Mouse (Mus musculus): ENCODE data around the gene Slc9a1.

The Slc9a1 gene

DNA sequence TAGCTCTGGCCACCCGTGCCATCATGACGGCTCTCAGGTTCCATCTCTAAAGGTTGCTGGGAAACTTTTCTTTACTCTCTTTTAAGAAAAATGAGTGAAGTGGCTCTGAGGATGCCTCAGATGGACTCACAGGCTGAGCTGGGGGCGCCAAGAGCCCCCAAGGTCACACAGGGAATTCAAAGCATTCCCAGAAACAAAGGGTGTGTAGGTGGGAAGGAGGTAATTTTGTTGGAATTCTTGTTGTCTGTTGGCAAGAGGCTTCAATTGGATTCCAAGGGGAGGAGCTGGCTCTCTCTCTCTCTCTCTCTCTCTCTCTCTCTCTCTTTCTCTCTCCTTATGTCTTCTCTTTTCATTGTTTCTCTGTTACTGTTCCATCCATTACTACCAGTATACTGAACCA, 72.7 kb downstream of the Slc9a1 start:
- no peak for DNase-seq

DNA sequence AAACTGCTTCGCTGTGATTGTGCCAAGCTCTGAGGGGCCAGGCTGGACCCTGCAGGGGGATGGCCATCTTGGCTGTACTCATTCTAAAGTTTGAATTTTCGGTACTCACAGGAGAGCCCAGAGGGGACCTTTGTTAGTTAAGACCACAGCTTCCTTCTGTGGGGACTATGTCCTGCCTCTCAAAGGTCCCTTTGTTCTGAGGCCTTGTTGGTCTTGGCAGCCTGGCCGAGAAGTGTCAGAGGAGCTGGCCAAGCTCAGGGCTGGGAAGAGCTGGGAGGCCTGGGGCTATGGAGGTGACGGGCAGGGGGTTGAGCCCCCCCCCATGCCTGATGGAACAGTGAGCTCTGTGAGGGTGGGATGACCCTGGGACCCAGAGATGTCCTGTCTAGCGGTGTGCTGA, 73.6 kb downstream of the Slc9a1 start:
- DNase-seq, result no peak

DNA sequence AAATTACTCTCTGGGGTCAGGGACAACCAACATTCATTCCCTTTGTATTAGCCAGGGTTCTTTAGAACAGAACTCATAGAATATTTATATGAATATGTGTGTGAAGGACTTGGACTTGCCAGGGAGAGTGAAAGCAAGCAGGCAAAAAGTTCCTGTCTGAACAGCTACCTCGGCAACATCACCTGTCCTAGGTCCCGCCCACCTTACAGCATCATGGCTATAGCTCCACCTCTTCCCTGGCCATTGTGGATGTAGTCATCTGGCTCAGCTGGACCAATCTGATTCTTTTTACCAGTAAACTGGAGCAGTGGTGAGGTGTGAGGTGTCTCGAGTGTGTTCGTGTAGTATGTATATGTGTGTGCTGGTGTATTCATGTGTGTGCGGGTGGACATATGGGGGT, 76.2 kb downstream of the Slc9a1 start:
- DNase-seq, result no peak

DNA sequence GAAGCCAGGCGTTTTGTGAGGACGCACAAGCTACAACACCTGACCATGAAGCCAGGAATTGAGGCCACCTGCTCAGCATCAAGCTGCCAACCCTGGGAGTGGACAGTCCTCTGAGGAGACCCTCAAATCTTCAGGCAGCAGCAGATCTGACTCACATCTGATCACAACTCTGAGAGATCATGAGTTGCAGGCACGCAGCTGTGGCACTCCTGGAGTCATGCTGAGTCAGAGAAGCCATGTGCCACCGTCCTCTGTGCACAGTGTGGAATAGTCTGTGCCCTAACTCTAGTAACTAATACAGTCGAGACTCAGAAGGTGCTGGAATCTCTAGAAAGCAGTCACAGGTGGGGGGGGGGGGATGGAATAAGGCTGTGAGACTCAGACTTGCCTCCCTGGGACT, 77.9 kb downstream of the Slc9a1 start:
- DNase-seq, result no peak

DNA sequence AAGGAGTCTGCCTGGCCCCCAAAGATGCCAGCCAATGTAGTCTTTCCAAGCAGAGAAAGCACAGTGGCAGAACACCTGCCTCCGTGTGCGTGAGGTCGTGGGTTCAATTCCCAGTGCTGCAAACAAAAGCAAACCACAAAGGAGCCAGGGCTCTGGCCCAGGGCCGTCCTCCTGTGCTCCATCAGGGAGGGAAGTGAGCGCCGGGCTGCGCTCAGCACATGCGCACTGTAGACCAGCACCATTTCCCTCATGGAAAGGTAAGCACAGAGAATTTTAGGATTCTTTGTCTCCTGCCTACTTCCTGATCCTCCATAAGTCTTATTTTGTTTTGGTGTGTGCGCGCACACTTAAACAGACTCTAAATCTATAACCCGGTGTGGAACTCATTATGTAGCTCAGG, 78.5 kb downstream of the Slc9a1 start:
- no peak for DNase-seq

DNA sequence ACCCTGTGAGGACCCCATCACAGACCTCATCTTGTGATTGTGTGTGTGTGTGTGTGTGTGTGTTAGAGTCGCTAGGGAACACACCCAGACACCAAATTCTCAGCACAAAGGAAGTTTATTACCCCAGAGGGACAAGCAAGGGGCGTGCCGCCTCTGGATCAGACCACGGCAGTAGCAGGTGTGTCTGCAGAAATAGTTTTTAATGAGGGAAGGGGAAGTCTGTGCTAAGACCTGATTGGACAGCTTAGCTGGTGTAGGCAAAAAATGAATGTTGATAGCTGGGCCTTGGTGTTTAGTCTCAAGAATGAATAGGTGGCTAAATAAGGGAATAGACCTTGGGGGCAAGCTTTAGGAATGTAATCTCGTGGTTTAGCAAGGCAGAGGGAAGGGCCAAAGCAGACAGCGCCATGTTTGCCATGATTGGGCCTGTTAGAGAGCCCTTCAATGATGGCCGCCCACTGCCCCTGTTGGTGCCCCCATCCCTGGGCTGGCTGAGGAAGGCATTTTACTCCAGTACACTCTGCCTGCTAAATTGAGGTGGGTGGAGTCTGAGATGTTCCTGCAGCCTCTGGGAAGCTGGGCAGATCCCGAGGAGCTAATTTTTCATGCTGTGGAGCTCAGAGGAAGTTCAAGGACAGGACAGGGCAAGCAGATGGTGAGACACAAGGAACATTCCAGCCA, 79.3 kb downstream of the Slc9a1 start:
- DNase-seq, result no peak

DNA sequence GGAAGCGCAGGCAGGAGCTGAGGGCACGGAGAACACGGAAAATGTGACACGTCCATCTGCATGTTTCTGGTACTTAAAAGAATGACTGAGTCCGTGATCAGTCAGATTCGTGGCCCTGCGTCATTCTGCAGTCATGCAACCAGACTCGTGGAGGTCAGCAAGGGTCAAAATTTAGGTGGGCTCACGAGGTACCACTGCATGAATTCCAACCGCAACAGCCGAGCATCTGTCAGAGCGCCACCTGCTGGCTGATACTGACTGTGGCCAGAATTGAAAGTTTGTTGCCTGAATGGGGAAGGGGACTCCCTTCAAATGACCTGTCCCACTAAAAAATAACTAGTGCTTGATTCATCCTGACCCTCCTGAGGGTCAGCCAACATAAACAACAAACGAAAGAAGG, 80.2 kb downstream of the Slc9a1 start:
- peak; percentile 56 for DNase-seq

DNA sequence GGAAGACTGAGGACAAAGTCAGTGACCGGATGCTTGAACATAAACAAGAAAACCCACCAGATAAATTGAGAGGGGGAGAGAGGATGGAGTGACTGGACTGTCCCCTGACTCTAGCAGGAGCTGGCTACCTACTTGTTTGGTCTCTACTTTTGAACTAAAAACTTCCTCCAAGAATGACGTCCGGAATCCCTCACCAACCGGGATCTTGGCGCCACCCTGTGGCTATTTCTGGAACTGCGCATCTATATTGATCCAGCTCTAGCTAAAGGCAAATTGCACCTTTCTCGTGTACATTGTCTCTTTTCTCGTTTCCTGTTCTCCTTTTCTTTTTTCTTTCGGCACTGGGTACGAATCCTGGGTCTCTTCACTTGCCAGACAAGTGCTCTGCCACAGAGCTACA, 82.0 kb downstream of the Slc9a1 start:
- DNase-seq, result peak; percentile 86

DNA sequence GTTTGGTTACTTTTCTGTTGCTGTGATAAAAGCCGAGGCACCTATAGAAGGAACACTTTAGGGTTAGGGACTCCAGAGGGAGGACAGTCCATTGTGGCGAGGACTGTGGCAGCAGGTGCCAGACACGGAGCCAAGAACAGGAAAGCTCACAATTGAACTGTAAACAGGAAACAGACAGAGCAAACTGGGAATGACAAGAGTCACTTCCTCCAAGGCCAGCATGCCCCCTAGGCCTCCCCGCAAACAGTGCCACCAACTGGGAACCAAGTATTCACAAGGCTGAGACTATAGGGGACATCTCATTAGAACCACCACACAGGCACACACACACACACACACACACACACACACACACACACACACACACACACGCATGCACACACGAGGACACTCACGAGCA, 82.9 kb downstream of the Slc9a1 start:
- no peak for DNase-seq

DNA sequence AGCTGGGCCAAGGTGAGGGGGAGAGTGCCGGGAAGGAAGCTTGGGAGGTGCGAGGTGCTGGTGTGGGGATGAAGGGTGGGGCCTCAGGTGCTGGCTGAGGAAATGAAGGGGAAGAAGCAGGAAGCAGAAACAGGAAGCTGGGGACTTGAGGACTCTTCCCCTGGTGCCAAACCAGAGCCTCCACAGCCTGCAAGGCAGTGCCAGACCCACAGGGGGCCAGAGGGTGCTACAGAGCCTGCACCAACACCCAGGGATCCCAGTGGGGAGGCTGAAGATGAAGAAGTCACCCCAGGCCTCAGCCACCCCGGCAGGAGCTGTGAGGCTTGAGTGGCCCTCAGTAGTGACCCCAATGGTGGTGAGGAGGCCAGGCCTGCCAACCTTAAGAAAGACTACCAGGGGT, 88.5 kb downstream of the Slc9a1 start:
- DNase-seq, result no peak

DNA sequence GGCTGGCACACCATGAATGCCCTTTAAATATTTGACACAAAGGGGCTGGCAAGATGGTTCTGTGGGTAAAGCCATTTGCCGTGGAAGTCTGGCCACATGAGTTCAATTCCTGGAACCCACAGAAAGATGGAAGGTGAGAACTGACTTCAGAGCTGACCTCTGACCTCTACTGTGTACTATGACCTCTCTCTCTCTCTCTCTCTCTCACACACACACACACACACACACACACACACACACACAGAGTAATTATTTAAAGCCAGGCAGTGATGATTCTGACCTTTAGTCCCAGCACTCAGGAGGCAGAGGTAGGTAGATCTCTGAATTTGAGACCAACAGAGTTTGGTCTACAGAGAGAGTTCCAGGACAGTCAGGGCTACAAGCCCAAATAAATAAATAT, 90.5 kb downstream of the Slc9a1 start:
- no peak for DNase-seq

DNA sequence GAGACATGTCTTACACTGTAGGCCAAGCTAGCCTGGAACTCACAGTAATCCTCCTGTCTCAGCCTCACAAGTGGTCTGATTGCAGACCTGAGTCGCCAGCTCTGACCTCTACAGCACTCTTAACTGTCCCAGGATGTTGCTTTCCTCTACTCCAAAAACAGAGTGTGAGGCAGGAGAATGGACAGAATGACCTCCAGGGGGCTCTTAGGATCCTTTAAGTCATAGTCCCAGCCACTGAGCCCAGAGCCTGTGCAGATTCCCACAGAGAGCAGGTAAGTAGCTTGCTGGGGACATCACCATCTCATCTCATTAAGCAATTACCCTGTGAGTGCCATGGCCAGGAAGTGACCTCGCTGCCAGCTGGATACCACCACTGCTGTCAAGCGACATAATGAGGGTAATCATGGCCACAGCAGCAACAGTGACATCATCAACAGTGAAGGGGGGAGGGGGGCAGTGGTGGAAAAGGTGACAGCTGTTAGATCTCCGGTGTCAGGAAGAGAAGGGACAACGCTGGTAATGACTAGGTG, 91.4 kb downstream of the Slc9a1 start:
- no peak for DNase-seq

DNA sequence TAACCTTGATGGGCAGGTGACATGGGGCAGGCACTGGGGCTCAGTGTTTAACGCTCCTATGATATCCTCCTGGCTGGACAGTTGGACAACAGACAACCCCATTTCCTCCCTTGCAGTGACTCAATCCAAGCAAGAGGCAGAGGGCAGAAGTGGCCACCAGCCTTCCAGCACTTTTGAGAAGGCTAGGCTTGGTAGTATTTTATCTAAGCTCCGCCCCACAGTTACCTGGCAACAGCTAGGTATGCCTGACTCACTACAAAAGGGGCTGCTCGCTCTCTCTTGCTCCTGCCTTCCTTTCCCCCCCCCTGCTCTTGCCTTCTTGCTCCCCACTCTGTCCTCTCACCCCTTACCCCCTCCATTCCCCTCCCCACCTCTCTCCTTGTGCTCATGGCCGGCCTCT, 91.9 kb downstream of the Slc9a1 start:
- no peak for DNase-seq

DNA sequence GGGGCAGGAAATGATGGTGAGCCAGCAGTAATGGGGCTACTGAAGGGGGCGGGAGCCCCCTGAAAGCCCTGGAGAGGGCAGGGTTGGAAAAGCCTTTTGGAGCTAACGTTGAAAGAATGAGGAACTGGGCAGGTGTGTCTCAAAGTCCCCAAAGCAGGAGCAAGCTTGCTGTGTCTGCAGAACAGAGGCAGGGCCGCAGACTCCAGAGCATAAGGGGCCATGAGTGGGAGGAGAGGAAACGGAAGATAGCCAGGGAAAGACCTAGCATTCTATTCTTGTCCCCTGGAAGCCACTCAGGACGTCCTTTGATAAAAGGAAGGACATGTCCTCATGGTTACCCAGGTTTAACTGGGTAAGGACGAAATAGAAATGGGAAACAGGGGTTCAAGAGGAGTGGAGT, 93.7 kb downstream of the Slc9a1 start:
- peak; percentile 37 for DNase-seq

DNA sequence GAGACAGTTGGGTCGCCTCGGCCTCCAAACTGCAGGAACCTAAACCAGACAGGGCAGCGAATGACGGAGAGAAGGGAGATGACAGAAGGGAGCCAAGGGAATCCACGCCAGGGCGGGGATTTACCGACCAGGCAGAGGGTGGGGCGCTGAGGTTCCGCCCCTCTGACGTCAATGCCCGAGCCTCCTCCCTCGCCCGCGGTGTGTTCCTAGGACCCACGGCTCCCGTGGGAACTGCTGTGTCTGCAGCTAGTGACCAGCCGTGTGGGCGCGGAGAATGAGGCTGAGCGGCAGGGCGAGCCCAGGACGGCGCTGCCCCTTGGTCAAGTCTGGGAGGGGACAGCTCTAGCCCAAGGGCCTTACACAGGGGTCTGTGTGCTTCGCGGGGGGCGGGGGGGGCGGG, 98.6 kb downstream of the Slc9a1 start:
- peak; percentile 91 for DNase-seq

DNA sequence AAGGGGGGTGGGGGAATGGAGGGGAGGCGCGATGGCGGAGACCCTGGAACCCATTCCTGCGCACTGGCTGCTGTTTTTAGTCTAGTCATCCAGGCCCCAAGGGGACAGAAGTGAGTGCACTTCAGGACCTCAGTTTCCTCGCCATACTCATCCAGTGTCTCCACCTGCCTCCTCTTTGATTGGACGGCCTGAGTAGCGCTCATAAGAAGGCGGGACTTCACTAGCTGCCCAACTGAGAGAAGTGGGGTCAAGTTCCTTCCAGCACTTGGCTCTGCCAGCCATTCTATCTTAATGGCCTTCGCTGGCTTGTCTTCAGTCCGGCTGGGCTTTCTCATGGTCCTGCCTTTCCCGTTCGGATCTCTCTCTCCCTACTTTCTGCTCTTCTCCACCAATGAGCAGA, 99.6 kb downstream of the Slc9a1 start:
- DNase-seq, result no peak

DNA sequence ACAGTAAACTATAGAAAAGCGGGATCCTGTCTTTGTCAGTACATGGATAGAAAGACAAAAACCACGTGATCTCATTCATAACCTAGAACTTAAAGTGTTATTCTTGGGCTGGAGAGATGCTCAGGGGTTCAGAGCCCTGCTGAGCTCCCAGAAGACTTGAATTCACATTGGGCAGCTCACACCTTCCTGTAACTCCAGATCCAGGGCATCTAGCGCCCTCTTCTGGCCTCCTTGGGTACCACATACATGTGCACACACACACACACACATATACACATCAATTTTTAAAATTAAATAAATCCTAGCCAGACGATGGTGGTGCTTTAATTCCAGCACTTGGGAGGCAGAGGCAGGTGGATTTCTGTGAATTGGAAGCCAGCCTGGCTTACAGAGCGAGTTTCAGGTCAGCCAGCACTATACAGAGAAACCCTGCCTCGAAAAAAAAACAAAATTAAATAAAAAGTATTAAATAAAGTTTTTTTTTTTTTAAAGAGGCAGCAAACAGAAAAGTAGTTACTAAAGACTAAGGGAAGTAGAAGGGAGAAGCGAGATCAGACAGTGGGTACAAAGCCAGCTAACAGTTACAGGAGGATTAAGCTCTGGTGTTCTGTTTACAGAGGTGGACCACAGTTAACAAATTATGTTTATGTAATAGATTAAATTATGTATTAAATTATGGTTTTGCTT, 101.8 kb downstream of the Slc9a1 start:
- no peak for DNase-seq
